In the genomic region with DNA sequence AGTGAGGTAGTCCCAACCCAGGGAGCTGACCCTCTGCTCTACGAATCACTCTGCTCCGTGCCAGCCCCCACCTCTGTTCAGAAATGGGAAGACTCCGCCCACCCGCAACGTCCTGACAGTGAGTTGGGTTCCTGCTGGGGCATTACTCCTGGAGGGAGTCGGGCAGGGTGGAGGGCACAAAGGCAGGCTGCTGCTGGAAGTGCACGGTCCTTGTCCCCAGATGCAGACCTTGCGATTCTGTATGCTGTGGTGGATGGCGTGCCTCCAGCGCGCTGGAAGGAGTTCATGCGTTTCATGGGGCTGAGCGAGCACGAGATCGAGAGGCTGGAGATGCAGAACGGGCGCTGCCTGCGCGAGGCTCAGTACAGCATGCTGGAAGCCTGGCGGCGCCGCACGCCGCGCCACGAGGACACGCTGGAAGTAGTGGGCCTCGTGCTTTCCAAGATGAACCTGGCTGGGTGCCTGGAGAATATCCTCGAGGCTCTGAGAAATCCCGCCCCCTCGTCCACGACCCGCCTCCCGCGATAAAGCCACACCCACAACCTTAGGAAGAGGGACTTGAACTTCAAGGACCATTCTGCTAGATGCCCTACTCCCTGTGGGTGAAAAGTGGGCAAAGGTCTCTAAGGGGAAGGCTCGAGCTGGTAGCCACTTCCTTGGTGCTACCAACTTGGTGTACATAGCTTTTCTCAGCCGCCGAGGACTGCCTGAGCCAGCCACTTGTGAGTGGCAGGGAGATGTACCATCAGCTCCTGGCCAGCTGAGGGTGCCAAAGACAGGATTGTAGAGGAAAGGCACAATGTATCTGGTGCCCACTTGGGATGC, we compare ENCODE assay signal across 8 mouse cellular contexts. TPM values are rescaled to one million over a fixed set of nuclear protein-coding genes. Genes with fewer than 3 reads are reported as not detected.
DNase-seq lines count a peak whose midpoint lies in the region; ATAC-seq and TF ChIP-seq lines count a peak whose summit lies in the region.

No protein-coding gene starts in this region.

- no peak for TF ChIP-seq POLR2A in MEL (IDR thresholded peaks at IDR 0.05; ENCODE audit: control insufficient read depth in 1 of 2, insufficient read depth in 1 of 2, low read depth in 1 of 2, low read length in 2 of 2, poor library complexity in 1 of 2)
- TF ChIP-seq POLR2A in small intestine, adult 2 months (IDR thresholded peaks at IDR 0.05; ENCODE audit: low read depth, low read length), result no peak

- DNase-seq in layer of hippocampus, adult 2 months (ENCODE audit: low spot score in 2 of 2), result peak in 1 of 2 experiments; percentile 40
- DNase-seq in layer of hippocampus, postnatal 25 days (ENCODE audit: extremely low spot score in 1 of 2, low spot score in 1 of 2), result no peak
- peak; percentile 30 for DNase-seq in MEL (ENCODE audit: low read depth, low spot score)
- no peak for DNase-seq in forebrain, embryonic 10.5 days (ENCODE audit: extremely low spot score, low spot score)
- no peak for DNase-seq in cerebellum, adult 11-12 months

- peaks cover 0 to 2% of the 10 kb centered on the region in 2 experiments; a peak in 1 of 4 replicates for H3K4me1 ChIP-seq in MEL (ENCODE audit: control insufficient read depth in 1 of 2, insufficient read depth in 2 of 2, low read length in 2 of 2)
- H3K4me1 ChIP-seq in forebrain, embryonic 10.5 days, result peaks cover 44% of the 10 kb centered on the region
- peaks cover 35% of the 10 kb centered on the region for H3K4me1 ChIP-seq in intestine, embryonic 15.5 days (replicated peaks)
- 0 out of 2 replicates have a peak, but pooled peaks cover 8% of the 10 kb centered on the region for H3K4me1 ChIP-seq in lung, embryonic 16.5 days (replicated peaks; ENCODE audit: control insufficient read depth, insufficient read depth, low read length)
- H3K4me1 ChIP-seq in small intestine, adult 2 months (ENCODE audit: control insufficient read depth, insufficient read depth, insufficient read length, low read length), result peaks cover 20% of the 10 kb centered on the region

- H3K4me3 ChIP-seq in layer of hippocampus, adult 2 months, result no peak overlapping the region
- H3K4me3 ChIP-seq in MEL (ENCODE audit: control insufficient read depth in 1 of 2, insufficient read depth in 1 of 2, low read depth in 2 of 2, low read length in 2 of 2), result no peak overlapping the region
- H3K4me3 ChIP-seq in forebrain, embryonic 10.5 days, result peak overlapping the region; percentile 40
- H3K4me3 ChIP-seq in intestine, embryonic 15.5 days (replicated peaks), result no peak overlapping the region
- no peak overlapping the region for H3K4me3 ChIP-seq in lung, embryonic 16.5 days (ENCODE audit: low read length)
- no peak overlapping the region for H3K4me3 ChIP-seq in small intestine, adult 2 months (ENCODE audit: low read depth, low read length)

- no peaks in the 10 kb centered on the region for H3K27me3 ChIP-seq in MEL (ENCODE audit: control insufficient read depth in 1 of 2, insufficient read depth in 2 of 2, low read length in 2 of 2)
- peaks cover 71% of the 10 kb centered on the region for H3K27me3 ChIP-seq in forebrain, embryonic 10.5 days (ENCODE audit: poor library complexity, severe bottlenecking)
- no peaks in the 10 kb centered on the region for H3K27me3 ChIP-seq in intestine, embryonic 15.5 days (replicated peaks)
- H3K27me3 ChIP-seq in lung, embryonic 16.5 days (ENCODE audit: control insufficient read depth, insufficient read depth, low read depth, low read length), result no peaks in the 10 kb centered on the region
- no peaks in the 10 kb centered on the region for H3K27me3 ChIP-seq in small intestine, adult 2 months (ENCODE audit: control insufficient read depth, insufficient read depth, low read length)

- TF ChIP-seq CTCF in layer of hippocampus, adult 2 months (conservative IDR thresholded peaks at IDR 0.05), result peak; percentile 74
- no peak for TF ChIP-seq CTCF in MEL (IDR thresholded peaks at IDR 0.05 in 2 of 3, conservative IDR thresholded peaks at IDR 0.05 in 1 of 3; ENCODE audit: control insufficient read depth in 1 of 3, insufficient read depth in 1 of 3, low read depth in 2 of 3, low read length in 3 of 3, poor library complexity in 1 of 3, severe bottlenecking in 1 of 3)
- TF ChIP-seq CTCF in small intestine, adult 2 months (IDR thresholded peaks at IDR 0.05; ENCODE audit: extremely low read depth, insufficient read length, insufficient replicate concordance, low read depth, low read length), result peak; percentile 35; the same call in 1 of the 2 replicates

- TF ChIP-seq RAD21 in MEL (IDR thresholded peaks at IDR 0.05; ENCODE audit: low read depth, low read length), result no peak

- no peak overlapping the region for H3K9ac ChIP-seq in MEL (ENCODE audit: control insufficient read depth, low read depth, low read length, poor library complexity, severe bottlenecking)
- no peak overlapping the region for H3K9ac ChIP-seq in intestine, embryonic 15.5 days
- H3K9ac ChIP-seq in lung, embryonic 16.5 days (ENCODE audit: low read length), result no peak overlapping the region

- 15% methylated on average over 38 of the region's 38 CpGs for WGBS in forebrain, embryonic 10.5 days
- 48% methylated on average over 38 of the region's 38 CpGs for WGBS in intestine, embryonic 15.5 days
- WGBS in lung, embryonic 16.5 days, result 42% methylated on average over 38 of the region's 38 CpGs
- WGBS in small intestine, adult 2 months, result 68% methylated on average over 38 of the region's 38 CpGs

- no peak overlapping the region for H3K4me2 ChIP-seq in intestine, embryonic 15.5 days (replicated peaks)
- H3K4me2 ChIP-seq in lung, embryonic 16.5 days (ENCODE audit: low read depth, low read length), result no peak overlapping the region

- no peak for TF ChIP-seq EP300 in MEL (IDR thresholded peaks at IDR 0.05; ENCODE audit: low read depth in 1 of 2, low read length in 2 of 2)

- ATAC-seq in intestine, embryonic 15.5 days, result peak; percentile 27; the same call in 1 of the 2 replicates
- ATAC-seq in lung, embryonic 16.5 days (ENCODE audit: low read depth), result peak; percentile 21; the same call in 1 of the 2 replicates

- no peaks in the 10 kb centered on the region for H3K79me2 ChIP-seq in MEL (ENCODE audit: control insufficient read depth, insufficient read depth, low read length, poor library complexity)

- H3K27ac ChIP-seq in layer of hippocampus, adult 2 months, result no peak overlapping the region
- no peak overlapping the region for H3K27ac ChIP-seq in MEL (ENCODE audit: control insufficient read depth, low read depth, low read length)
- peak overlapping the region; percentile 44; the same call in 1 of the 2 replicates for H3K27ac ChIP-seq in forebrain, embryonic 10.5 days
- H3K27ac ChIP-seq in intestine, embryonic 15.5 days, result 0 out of 2 replicates have a peak overlapping the region, but pooled peaks have one; percentile 36
- H3K27ac ChIP-seq in lung, embryonic 16.5 days (ENCODE audit: low read length), result no peak overlapping the region
- H3K27ac ChIP-seq in small intestine, adult 2 months (ENCODE audit: insufficient read depth, low read depth, low read length), result no peak overlapping the region

- no peaks in the 10 kb centered on the region for H3K9me3 ChIP-seq in MEL (replicated peaks; ENCODE audit: insufficient read depth, low read length)
- no peaks in the 10 kb centered on the region for H3K9me3 ChIP-seq in forebrain, embryonic 10.5 days
- no peaks in the 10 kb centered on the region for H3K9me3 ChIP-seq in intestine, embryonic 15.5 days
- H3K9me3 ChIP-seq in lung, embryonic 16.5 days (ENCODE audit: control insufficient read depth, low read length), result no peaks in the 10 kb centered on the region

- H3K36me3 ChIP-seq in MEL (ENCODE audit: control insufficient read depth in 1 of 2, insufficient read depth in 2 of 2, low read length in 2 of 2), result peaks cover 0 to 2% of the 10 kb centered on the region in 2 experiments; a peak in 1 of 4 replicates
- peaks cover 43% of the 10 kb centered on the region for H3K36me3 ChIP-seq in forebrain, embryonic 10.5 days (replicated peaks)
- H3K36me3 ChIP-seq in intestine, embryonic 15.5 days, result peaks cover 23% of the 10 kb centered on the region
- H3K36me3 ChIP-seq in lung, embryonic 16.5 days (ENCODE audit: control insufficient read depth, insufficient read depth, low read length), result peaks cover 44% of the 10 kb centered on the region
- peaks cover 66% of the 10 kb centered on the region for H3K36me3 ChIP-seq in small intestine, adult 2 months (ENCODE audit: control insufficient read depth, insufficient read depth, low read length)

RNA-seq across cellular contexts. Expression of a gene that starts 12.5 kb away (rescaled TPM):
- total RNA-seq in layer of hippocampus, adult 2 months (2021), result 10 to 100 TPM; 12.0 to 12.1 TPM
- 10 to 100 TPM; 11.2 to 12.5 TPM for total RNA-seq in layer of hippocampus, postnatal 25 days (2021)
- total RNA-seq in MEL (2012; rRNA removed), result 16.6 and 22.0 TPM in 2 replicates
- polyA plus RNA-seq in MEL (2012; ENCODE audit: insufficient read depth in 1 of 2, insufficient read length in 2 of 2, low read depth in 1 of 2, low replicate concordance in 2 of 2, missing spikeins in 1 of 2), result 10 to 100 TPM in 1 of 2 experiments, not detected in 1; 43.4 TPM
- 24.1 and 24.4 TPM in 2 replicates for polyA plus RNA-seq in forebrain, embryonic 10.5 days (2016; fragmentation: Nextera tagmentation; extraction: Ambion mirVana)
- polyA plus RNA-seq in intestine, embryonic 15.5 days (2015; fragmentation: Nextera tagmentation; extraction: Ambion mirVana), result 69.1 and 71.4 TPM in 2 replicates
- 115 and 117 TPM in 2 replicates for polyA plus RNA-seq in lung, embryonic 16.5 days (2015; fragmentation: Nextera tagmentation; extraction: Ambion mirVana)
- 90.5 and 207 TPM in 2 replicates for polyA plus RNA-seq in small intestine, adult 2 months (2012; rRNA removed)

RNA-seq across cellular contexts. Expression of a gene that starts 18.9 kb away (rescaled TPM):
- under 1 TPM in 1 of 2 experiments, not detected in 1; 0.17 TPM for total RNA-seq in layer of hippocampus, adult 2 months (2021)
- total RNA-seq in layer of hippocampus, postnatal 25 days (2021), result not detected
- not detected in 2 replicates for total RNA-seq in MEL (2012; rRNA removed)
- polyA plus RNA-seq in MEL (2012; ENCODE audit: insufficient read depth in 1 of 2, insufficient read length in 2 of 2, low read depth in 1 of 2, low replicate concordance in 2 of 2, missing spikeins in 1 of 2), result under 1 TPM in 1 of 2 experiments, not detected in 1; 0.13 TPM
- polyA plus RNA-seq in forebrain, embryonic 10.5 days (2016; fragmentation: Nextera tagmentation; extraction: Ambion mirVana), result 0.07 TPM in 2 replicates
- polyA plus RNA-seq in intestine, embryonic 15.5 days (2015; fragmentation: Nextera tagmentation; extraction: Ambion mirVana), result 7.3 and 8.9 TPM in 2 replicates
- 0.49 and 0.99 TPM in 2 replicates for polyA plus RNA-seq in lung, embryonic 16.5 days (2015; fragmentation: Nextera tagmentation; extraction: Ambion mirVana)
- polyA plus RNA-seq in small intestine, adult 2 months (2012; rRNA removed), result 26.0 and 66.6 TPM in 2 replicates

RNA-seq across cellular contexts. Expression of a gene that starts 41.2 kb away (rescaled TPM):
- total RNA-seq in layer of hippocampus, adult 2 months (2021), result 1 to 10 TPM; 4.3 to 5.2 TPM
- 1 to 10 TPM; 3.8 to 3.9 TPM for total RNA-seq in layer of hippocampus, postnatal 25 days (2021)
- total RNA-seq in MEL (2012; rRNA removed), result 0.07 TPM in 1 of 2 replicates, not detected in the other
- polyA plus RNA-seq in MEL (2012; ENCODE audit: insufficient read depth in 1 of 2, insufficient read length in 2 of 2, low read depth in 1 of 2, low replicate concordance in 2 of 2, missing spikeins in 1 of 2), result under 1 TPM in 1 of 2 experiments, not detected in 1; 0.50 TPM
- 0.20 and 0.30 TPM in 2 replicates for polyA plus RNA-seq in forebrain, embryonic 10.5 days (2016; fragmentation: Nextera tagmentation; extraction: Ambion mirVana)
- 2.6 and 3.3 TPM in 2 replicates for polyA plus RNA-seq in intestine, embryonic 15.5 days (2015; fragmentation: Nextera tagmentation; extraction: Ambion mirVana)
- 9.1 and 13.4 TPM in 2 replicates for polyA plus RNA-seq in lung, embryonic 16.5 days (2015; fragmentation: Nextera tagmentation; extraction: Ambion mirVana)
- 11.7 and 11.9 TPM in 2 replicates for polyA plus RNA-seq in small intestine, adult 2 months (2012; rRNA removed)

RNA-seq across cellular contexts. Expression of a gene that starts 48.0 kb away (rescaled TPM):
- total RNA-seq in layer of hippocampus, adult 2 months (2021), result 1 to 10 TPM; 6.6 to 9.8 TPM
- 10 to 100 TPM in 1 of 2 experiments, 1 to 10 TPM in 1; 8.7 to 10.2 TPM for total RNA-seq in layer of hippocampus, postnatal 25 days (2021)
- total RNA-seq in MEL (2012; rRNA removed), result 35.0 and 47.6 TPM in 2 replicates
- 10 to 100 TPM in 1 of 2 experiments, not detected in 1; 64.2 TPM for polyA plus RNA-seq in MEL (2012; ENCODE audit: insufficient read depth in 1 of 2, insufficient read length in 2 of 2, low read depth in 1 of 2, low replicate concordance in 2 of 2, missing spikeins in 1 of 2)
- polyA plus RNA-seq in forebrain, embryonic 10.5 days (2016; fragmentation: Nextera tagmentation; extraction: Ambion mirVana), result 16.1 and 17.2 TPM in 2 replicates
- 78.6 and 83.8 TPM in 2 replicates for polyA plus RNA-seq in intestine, embryonic 15.5 days (2015; fragmentation: Nextera tagmentation; extraction: Ambion mirVana)
- polyA plus RNA-seq in lung, embryonic 16.5 days (2015; fragmentation: Nextera tagmentation; extraction: Ambion mirVana), result 91.1 and 96.4 TPM in 2 replicates
- 122 and 167 TPM in 2 replicates for polyA plus RNA-seq in small intestine, adult 2 months (2012; rRNA removed)

Comparison
In these comparisons a context has a peak if more than half of its experiments do, and no peak if none do; other contexts are left out.
1. H3K27ac ChIP-seq: peak in forebrain, embryonic 10.5 days (single experiment) and intestine, embryonic 15.5 days (single experiment); none in layer of hippocampus, adult 2 months (single experiment), MEL (single experiment), lung, embryonic 16.5 days (single experiment) and small intestine, adult 2 months (single experiment).
2. CTCF ChIP-seq: peak in layer of hippocampus, adult 2 months (single experiment) and small intestine, adult 2 months (single experiment); none in MEL (0 of 3).